Mouse (Mus musculus) left cerebral cortex, postnatal 4 days (tissue): ENCODE measurements around the gene Txndc5. TPM values are rescaled to one million over a fixed set of nuclear protein-coding genes. Genes with fewer than 3 reads are reported as not detected.

Source experiments
- DNase-seq: peaks from one replicate; pipeline ENCODE4 v3.0.0-alpha.2; 2022
- intact Hi-C: fragments of 180-260 bp; cut with DNase I; formaldehyde crosslinking; loops from one replicate; pipeline ENCODE4 v1.15.1; 2025
- total RNA-seq, 2 experiments: library from RNA; stranded (reverse); gene quantifications; 2 replicates each; pipeline ENCODE4 v1.2.3; 2021

The Txndc5 gene
- total RNA-seq, 2 experiments from 2014 or later, result 45.6 to 45.8 TPM

DNA sequence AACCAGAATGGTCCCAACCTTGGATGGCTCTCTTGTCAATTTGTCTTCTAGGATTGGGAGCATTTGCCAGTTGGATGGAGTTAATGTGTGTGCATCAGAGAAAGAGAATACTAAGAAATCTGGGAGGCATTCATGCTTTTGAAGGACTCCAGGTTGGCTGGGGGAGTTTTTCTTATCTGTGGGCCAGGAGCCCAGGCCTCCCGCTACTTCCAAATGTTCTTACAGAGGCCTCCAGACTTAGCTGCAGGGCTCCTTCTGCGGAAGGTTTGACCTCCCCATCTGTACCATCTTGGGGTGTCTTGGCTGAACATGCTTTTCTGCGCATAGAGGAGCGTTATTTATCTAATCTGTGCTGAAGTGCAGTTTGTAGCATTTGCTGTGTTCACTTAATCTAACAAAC lies 56.0 kb downstream of the Txndc5 start:
- intact Hi-C loops, result no loop called here
- DNase-seq, result no peak

DNA sequence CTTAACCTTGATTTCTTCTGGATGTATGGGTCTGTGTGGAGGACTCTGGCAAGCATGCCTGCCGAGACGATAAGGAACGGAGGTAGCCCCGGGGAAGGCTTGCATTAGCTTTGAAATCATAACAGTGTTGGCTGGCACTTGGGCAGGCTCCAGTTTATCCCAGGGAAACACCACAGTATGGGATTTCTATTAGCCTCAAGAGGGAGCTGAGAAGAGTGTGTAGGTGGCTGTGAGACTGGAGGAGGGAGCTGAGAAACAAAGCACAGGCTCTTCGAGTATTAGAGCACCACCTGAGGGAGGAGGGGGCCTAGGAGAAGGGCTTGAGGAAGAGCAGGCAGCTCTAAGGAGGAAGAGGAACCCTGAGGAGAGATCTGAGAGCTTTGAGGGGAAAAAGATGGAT lies 57.7 kb downstream of the Txndc5 start:
- intact Hi-C loops, result no loop called here
- DNase-seq, result no peak

- DNase-seq, result no peak
- intact Hi-C loops, result no loop called here
These were observed 65.2 kb downstream of the Txndc5 start for GRCm38 (mm10) chr13:38463410-38463809.

GRCm38 (mm10) chr13:38451446-38451845 lies 77.2 kb downstream of the Txndc5 start:
- intact Hi-C loops, result no loop called here
- no peak for DNase-seq

Other genes starting within 250 kb of the Txndc5 start
- 10 to 100 TPM; 13.2 to 15.2 TPM for gene Bmp6, start 183.7 kb downstream of the Txndc5 start, total RNA-seq
- 10 to 100 TPM; 10.4 to 11.4 TPM for gene Bloc1s5, start 106.3 kb upstream of the Txndc5 start, total RNA-seq
- gene Eef1e1, start 130.2 kb upstream of the Txndc5 start, total RNA-seq, result 10 to 100 TPM; 65.3 to 72.2 TPM